In genomic region chr1:91017111-91017758, GRCm38 (mm10) we compare ENCODE assay signal across 9 mouse cellular contexts. TPM values are rescaled to one million over a fixed set of nuclear protein-coding genes. Genes with fewer than 3 reads are reported as not detected.
DNase-seq lines count a peak whose midpoint lies in the region; ATAC-seq and TF ChIP-seq lines count a peak whose summit lies in the region.
"Had no signal": no experiment of that assay in that cellular context is flagged by ENCODE, and none has a peak within 500 bp of the region (broad histone marks: within the 10 kb centered on the region; RNA-seq: fewer than 3 reads in every experiment).

No protein-coding gene starts in this region.

- WGBS in spleen, adult 2 months: 67% methylated on average over 20 of the region's 20 CpGs
- 8% methylated on average over 20 of the region's 20 CpGs for WGBS in forebrain, embryonic 14.5 days
- 20% methylated on average over 20 of the region's 20 CpGs for WGBS in hindbrain, embryonic 14.5 days
- 33% methylated on average over 20 of the region's 20 CpGs for WGBS in liver, embryonic 11.5 days
- 19% methylated on average over 20 of the region's 20 CpGs for WGBS in neural tube, embryonic 15.5 days

- no peaks in the 10 kb centered on the region for H3K9me3 ChIP-seq in forebrain, embryonic 14.5 days (replicated peaks; ENCODE audit: control insufficient read depth, low read length)
- no peaks in the 10 kb centered on the region for H3K9me3 ChIP-seq in hindbrain, embryonic 14.5 days (ENCODE audit: control insufficient read depth, low read length)
- no peaks in the 10 kb centered on the region for H3K9me3 ChIP-seq in liver, embryonic 11.5 days (ENCODE audit: control insufficient read depth, low read length)
- no peaks in the 10 kb centered on the region for H3K9me3 ChIP-seq in neural tube, embryonic 15.5 days (replicated peaks)

- H3K4me2 ChIP-seq in forebrain, embryonic 14.5 days (ENCODE audit: low read length): peak overlapping the region; percentile 20; the same call in 1 of the 2 replicates
- H3K4me2 ChIP-seq in hindbrain, embryonic 14.5 days (replicated peaks): peak overlapping the region; percentile 28; the same call in 1 of the 2 replicates
- peak overlapping the region; percentile 41 for H3K4me2 ChIP-seq in liver, embryonic 11.5 days
- peak overlapping the region; percentile 34 for H3K4me2 ChIP-seq in neural tube, embryonic 15.5 days

- H3K27me3 ChIP-seq in spleen, adult 2 months (ENCODE audit: control insufficient read depth, insufficient read depth, low read length): no peaks in the 10 kb centered on the region
- no peaks in the 10 kb centered on the region for H3K27me3 ChIP-seq in forebrain, embryonic 14.5 days (replicated peaks; ENCODE audit: control insufficient read depth, insufficient read depth, low read length)
- H3K27me3 ChIP-seq in hindbrain, embryonic 14.5 days (ENCODE audit: control insufficient read depth, insufficient read depth, low read length): no peaks in the 10 kb centered on the region
- H3K27me3 ChIP-seq in liver, embryonic 11.5 days (replicated peaks; ENCODE audit: control insufficient read depth, insufficient read depth, low read length): no peaks in the 10 kb centered on the region
- no peaks in the 10 kb centered on the region for H3K27me3 ChIP-seq in neural tube, embryonic 15.5 days (replicated peaks)

- no peaks in the 10 kb centered on the region for H3K4me1 ChIP-seq in spleen, adult 2 months (ENCODE audit: control insufficient read depth, insufficient read depth, insufficient read length)
- no peaks in the 10 kb centered on the region; the same call in 1 of the 2 replicates for H3K4me1 ChIP-seq in forebrain, embryonic 14.5 days (ENCODE audit: control insufficient read depth, insufficient read depth, low read length)
- 0 out of 2 replicates have a peak, but pooled peaks cover 5% of the 10 kb centered on the region for H3K4me1 ChIP-seq in hindbrain, embryonic 14.5 days (replicated peaks; ENCODE audit: control insufficient read depth, insufficient read depth, low read length)
- H3K4me1 ChIP-seq in liver, embryonic 11.5 days (replicated peaks; ENCODE audit: control insufficient read depth, insufficient read depth, low read length): no peaks in the 10 kb centered on the region; the same call in 1 of the 2 replicates
- H3K4me1 ChIP-seq in neural tube, embryonic 15.5 days: peaks cover 17% of the 10 kb centered on the region

- TF ChIP-seq POLR2A in spleen, adult 2 months (IDR thresholded peaks at IDR 0.05; ENCODE audit: low read depth, low read length): no peak

- peak overlapping the region; percentile 41; the same call in 1 of the 2 replicates for H3K27ac ChIP-seq in spleen, adult 2 months (ENCODE audit: insufficient read depth, low read length)
- H3K27ac ChIP-seq in forebrain, embryonic 14.5 days (ENCODE audit: low read depth, low read length): no peak overlapping the region
- no peak overlapping the region for H3K27ac ChIP-seq in hindbrain, embryonic 14.5 days
- H3K27ac ChIP-seq in liver, embryonic 11.5 days (ENCODE audit: low read depth, low read length): no peak overlapping the region
- peak overlapping the region; percentile 30; the same call in 1 of the 2 replicates for H3K27ac ChIP-seq in neural tube, embryonic 15.5 days (replicated peaks)

- no peak for DNase-seq in spleen, adult 2 months (ENCODE audit: low read depth in 1 of 2, low spot score in 2 of 2)
- no peak for DNase-seq in spleen, postnatal 4 days (ENCODE audit: low spot score in 2 of 2)
- peak; percentile 24 for DNase-seq in forebrain, embryonic 14.5 days (ENCODE audit: low spot score)
- no peak for DNase-seq in hindbrain, embryonic 14.5 days (ENCODE audit: low spot score)
- no peak for DNase-seq in liver, embryonic 11.5 days (ENCODE audit: low spot score)
- no peak for DNase-seq in spleen, postnatal 10 days (ENCODE audit: low spot score in 2 of 2)

- H3K36me3 ChIP-seq in spleen, adult 2 months (ENCODE audit: control insufficient read depth, insufficient read depth, low read length): no peaks in the 10 kb centered on the region
- H3K36me3 ChIP-seq in forebrain, embryonic 14.5 days (ENCODE audit: control insufficient read depth, insufficient read depth, low read length): no peaks in the 10 kb centered on the region
- no peaks in the 10 kb centered on the region for H3K36me3 ChIP-seq in hindbrain, embryonic 14.5 days (replicated peaks; ENCODE audit: control insufficient read depth, insufficient read depth)
- no peaks in the 10 kb centered on the region for H3K36me3 ChIP-seq in liver, embryonic 11.5 days (ENCODE audit: control insufficient read depth, insufficient read depth, low read length)
- no peaks in the 10 kb centered on the region for H3K36me3 ChIP-seq in neural tube, embryonic 15.5 days

- no peak overlapping the region for H3K4me3 ChIP-seq in spleen, adult 2 months (ENCODE audit: extremely low read depth, insufficient read depth, insufficient read length)
- no peak overlapping the region for H3K4me3 ChIP-seq in forebrain, embryonic 14.5 days (ENCODE audit: low read depth, low read length)
- no peak overlapping the region for H3K4me3 ChIP-seq in hindbrain, embryonic 14.5 days (replicated peaks; ENCODE audit: low read length)
- H3K4me3 ChIP-seq in liver, embryonic 11.5 days (ENCODE audit: low read depth, low read length): no peak overlapping the region
- H3K4me3 ChIP-seq in neural tube, embryonic 15.5 days (replicated peaks): no peak overlapping the region

- H3K9ac ChIP-seq in forebrain, embryonic 14.5 days (ENCODE audit: low read length): peak overlapping the region; percentile 17; the same call in 1 of the 2 replicates
- H3K9ac ChIP-seq in hindbrain, embryonic 14.5 days: 0 out of 2 replicates have a peak overlapping the region, but pooled peaks have one; percentile 2
- no peak overlapping the region for H3K9ac ChIP-seq in liver, embryonic 11.5 days (ENCODE audit: low read depth, low read length)
- no peak overlapping the region for H3K9ac ChIP-seq in neural tube, embryonic 15.5 days (replicated peaks)

- ATAC-seq in forebrain, embryonic 14.5 days: no peak
- no peak for ATAC-seq in hindbrain, embryonic 14.5 days (ENCODE audit: low FRiP score)
- ATAC-seq in liver, embryonic 11.5 days (replicated peaks; ENCODE audit: low FRiP score): no peak
- no peak for ATAC-seq in neural tube, embryonic 15.5 days (ENCODE audit: low FRiP score)
- no peak for ATAC-seq in monocyte, adult 5-6 weeks (replicated peaks; ENCODE audit: insufficient number of reproducible peaks, low FRiP score, low TSS enrichment, poor library complexity, severe bottlenecking)

- no peak for TF ChIP-seq CTCF in spleen, adult 2 months (IDR thresholded peaks at IDR 0.05; ENCODE audit: extremely low read depth, insufficient read depth, insufficient read length, insufficient replicate concordance)

RNA-seq across cellular contexts. Expression of gene Lrrfip1, which starts 18.7 kb away (rescaled TPM):
- 15.0 and 16.6 TPM in 2 replicates for polyA plus RNA-seq in spleen, adult 2 months (2012; rRNA removed)
- polyA plus RNA-seq in forebrain, embryonic 14.5 days (2014; fragmentation: Nextera tagmentation; extraction: Ambion mirVana): 27.2 and 35.6 TPM in 2 replicates
- 39.5 and 43.3 TPM in 2 replicates for polyA plus RNA-seq in hindbrain, embryonic 14.5 days (2014; fragmentation: Nextera tagmentation; extraction: Ambion mirVana)
- 26.5 and 29.1 TPM in 2 replicates for polyA plus RNA-seq in liver, embryonic 11.5 days (2014; fragmentation: Nextera tagmentation; extraction: Ambion mirVana)
- polyA plus RNA-seq in neural tube, embryonic 15.5 days (2015; fragmentation: Nextera tagmentation; extraction: Ambion mirVana): 45.3 and 51.5 TPM in 2 replicates
- total RNA-seq in monocyte, adult 5-6 weeks (2017): 527 to 604 TPM (median 547 TPM) in 3 replicates

RNA-seq across cellular contexts. Expression of gene Rab17, which starts 47.8 kb away (rescaled TPM):
- 0.09 and 0.74 TPM in 2 replicates for polyA plus RNA-seq in spleen, adult 2 months (2012; rRNA removed)
- 0.11 and 0.36 TPM in 2 replicates for polyA plus RNA-seq in forebrain, embryonic 14.5 days (2014; fragmentation: Nextera tagmentation; extraction: Ambion mirVana)
- 0.13 TPM in 1 of 2 replicates, not detected in the other for polyA plus RNA-seq in hindbrain, embryonic 14.5 days (2014; fragmentation: Nextera tagmentation; extraction: Ambion mirVana)
- 3.6 and 5.0 TPM in 2 replicates for polyA plus RNA-seq in liver, embryonic 11.5 days (2014; fragmentation: Nextera tagmentation; extraction: Ambion mirVana)
- polyA plus RNA-seq in neural tube, embryonic 15.5 days (2015; fragmentation: Nextera tagmentation; extraction: Ambion mirVana): 1.9 TPM in 1 of 2 replicates, not detected in the other
- total RNA-seq in monocyte, adult 5-6 weeks (2017): not detected in 3 replicates
- total RNA-seq: layer of hippocampus, postnatal 14 days had no signal

Comparison
In these comparisons a context has a peak if more than half of its experiments do, and no peak if none do; other contexts are left out.
1. H3K27ac ChIP-seq: peak in spleen, adult 2 months (single experiment) and neural tube, embryonic 15.5 days (single experiment); none in forebrain, embryonic 14.5 days (single experiment), hindbrain, embryonic 14.5 days (single experiment) and liver, embryonic 11.5 days (single experiment).
2. H3K9ac ChIP-seq: peak in forebrain, embryonic 14.5 days (single experiment) and hindbrain, embryonic 14.5 days (single experiment); none in liver, embryonic 11.5 days (single experiment) and neural tube, embryonic 15.5 days (single experiment).
3. Peak in every context shown above with its lines, with median percentiles within 50 percentile points of each other: H3K4me2 ChIP-seq.